Mouse (Mus musculus): Measurements from ENCODE around the gene Larp6.

DNA sequence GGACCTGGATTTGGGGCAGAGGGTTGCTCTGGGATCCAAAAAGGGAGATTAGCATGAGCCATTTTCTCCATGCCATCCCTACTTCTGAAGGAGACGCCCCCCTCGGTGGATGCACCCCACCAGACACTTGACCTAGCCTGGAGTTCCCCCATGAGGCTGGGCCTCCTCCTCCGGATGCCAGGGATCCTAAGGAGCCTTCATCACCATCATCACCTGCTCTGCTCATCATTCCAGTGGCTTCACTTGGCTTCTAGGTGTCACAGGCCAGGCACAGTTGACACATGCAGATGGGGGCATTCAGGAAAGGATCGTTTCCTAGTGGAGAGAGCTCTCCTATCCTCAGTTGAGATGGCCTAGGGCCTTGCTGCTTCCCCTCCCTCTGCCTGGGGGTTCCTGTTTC lies 827 bp downstream of the Larp6 start:
- TF ChIP-seq CTCF (IDR thresholded peaks at IDR 0.05; ENCODE audit: low read depth) = no peak
- no peak for TF ChIP-seq EP300 (IDR thresholded peaks at IDR 0.05; ENCODE audit: low read depth)

Measured in heart, postnatal 0 days (tissue).